Mouse (Mus musculus): ENCODE measurements around the gene Lama5. TPM values are rescaled to one million over a fixed set of nuclear protein-coding genes. Genes with fewer than 3 reads are reported as not detected.

Lama5 gene
- polyA plus RNA-seq, 1 experiment from 2014 or later, result 1.9 TPM

GRCm38 (mm10) chr2:180146091-180146490 lies 79.6 kb downstream of the Lama5 start:
- no peaks in the 10 kb centered on the region for H3K27me3 ChIP-seq
- WGBS, result 76% methylated on average over 2 of the region's 2 CpGs
- no peak overlapping the region for H3K4me3 ChIP-seq
- H3K4me2 ChIP-seq, result no peak overlapping the region
- H3K4me1 ChIP-seq (replicated peaks), result no peaks in the 10 kb centered on the region
- peaks cover 80% of the 10 kb centered on the region for H3K36me3 ChIP-seq
- no peak overlapping the region for H3K9ac ChIP-seq
- no peak for ATAC-seq (ENCODE audit: low FRiP score)
- no peaks in the 10 kb centered on the region for H3K9me3 ChIP-seq
- no peak overlapping the region for H3K27ac ChIP-seq

- H3K4me1 ChIP-seq (replicated peaks), result no peaks in the 10 kb centered on the region
Observed at GRCm38 (mm10) chr2:180135414-180135813, 90.2 kb downstream of the Lama5 start.

GRCm38 (mm10) chr2:180133911-180134310 lies 91.7 kb downstream of the Lama5 start:
- WGBS, result 95% methylated on average over 3 of the region's 3 CpGs
- Histone ChIP-seq H3K9ac (no peak overlapping the region), H3K27me3 (no peaks in the 10 kb centered on the region), H3K4me1 (replicated peaks) (no peaks in the 10 kb centered on the region), H3K4me3 (no peak overlapping the region), H3K27ac (no peak overlapping the region), H3K36me3 (peaks cover 16% of the 10 kb centered on the region), H3K9me3 (no peaks in the 10 kb centered on the region), H3K4me2 (no peak overlapping the region)
- no peak for ATAC-seq (ENCODE audit: low FRiP score)

More at GRCm38 (mm10) chr2:180135414-180135813, 90.2 kb downstream of the Lama5 start:
- Histone ChIP-seq H3K36me3 (peaks cover 31% of the 10 kb centered on the region), H3K9ac (no peak overlapping the region), H3K27ac (no peak overlapping the region), H3K4me2 (no peak overlapping the region), H3K27me3 (no peaks in the 10 kb centered on the region), H3K9me3 (no peaks in the 10 kb centered on the region), H3K4me3 (no peak overlapping the region)
- 90% methylated on average over 5 of the region's 5 CpGs for WGBS
- ATAC-seq (ENCODE audit: low FRiP score), result no peak

GRCm38 (mm10) chr2:180133231-180133630 lies 92.4 kb downstream of the Lama5 start:
- H3K27me3 ChIP-seq, result no peaks in the 10 kb centered on the region
- H3K9me3 ChIP-seq, result no peaks in the 10 kb centered on the region
- no peak overlapping the region for H3K9ac ChIP-seq
- WGBS, result 97% methylated on average over 4 of the region's 4 CpGs
- H3K36me3 ChIP-seq, result peaks cover 9% of the 10 kb centered on the region
- ATAC-seq (ENCODE audit: low FRiP score), result no peak
- H3K4me3 ChIP-seq, result no peak overlapping the region
- H3K27ac ChIP-seq, result no peak overlapping the region
- no peak overlapping the region for H3K4me2 ChIP-seq
- no peaks in the 10 kb centered on the region for H3K4me1 ChIP-seq (replicated peaks)

GRCm38 (mm10) chr2:180127675-180128074 lies 98.0 kb downstream of the Lama5 start:
- no peak for ATAC-seq (ENCODE audit: low FRiP score)
- H3K9ac ChIP-seq, result no peak overlapping the region
- H3K27ac ChIP-seq, result 0 out of 2 replicates have a peak overlapping the region, but pooled peaks have one; percentile 13

More at GRCm38 (mm10) chr2:180127675-180128074, 98.0 kb downstream of the Lama5 start:
- WGBS, result 67% methylated on average over 1 of the region's 1 CpGs
- H3K36me3 ChIP-seq, result peaks cover 13% of the 10 kb centered on the region
- peaks cover 30% of the 10 kb centered on the region for H3K4me1 ChIP-seq (replicated peaks)
- no peak overlapping the region for H3K4me2 ChIP-seq
- H3K4me3 ChIP-seq, result no peak overlapping the region
- no peaks in the 10 kb centered on the region for H3K9me3 ChIP-seq
- H3K27me3 ChIP-seq, result no peaks in the 10 kb centered on the region

Small RNA genes within 50 kb of the gene (microRNA-seq; reads per million reads assigned to microRNA genes)
- gene Mir3091 (0.70 reads per million), gene Mir7005 (not detected)

Other genes with a start within 250 kb of the Lama5 start
- gene Taf4, start 249.2 kb downstream of the Lama5 start, polyA plus RNA-seq (2015; fragmentation: Nextera tagmentation; extraction: Ambion mirVana), result 3.9 and 4.5 TPM in 2 replicates
- gene Lsm14b, start 200.9 kb downstream of the Lama5 start, polyA plus RNA-seq (2015; fragmentation: Nextera tagmentation; extraction: Ambion mirVana), result 22.5 and 23.4 TPM in 2 replicates
- 665 and 670 TPM in 2 replicates for gene Psma7, start 183.4 kb downstream of the Lama5 start, polyA plus RNA-seq (2015; fragmentation: Nextera tagmentation; extraction: Ambion mirVana)
- gene Ss18l1, start 183.3 kb downstream of the Lama5 start, polyA plus RNA-seq (2015; fragmentation: Nextera tagmentation; extraction: Ambion mirVana), result 52.7 TPM in 2 replicates
- 31.9 and 35.0 TPM in 2 replicates for gene Mtg2, start 155.3 kb downstream of the Lama5 start, polyA plus RNA-seq (2015; fragmentation: Nextera tagmentation; extraction: Ambion mirVana)
- gene Hrh3, start 121.4 kb downstream of the Lama5 start, polyA plus RNA-seq (2015; fragmentation: Nextera tagmentation; extraction: Ambion mirVana), result 3.1 TPM in 2 replicates
- gene Osbpl2, start 106.6 kb downstream of the Lama5 start, polyA plus RNA-seq (2015; fragmentation: Nextera tagmentation; extraction: Ambion mirVana), result 58.2 and 60.8 TPM in 2 replicates
- 208 and 213 TPM in 2 replicates for gene Adrm1, start 54.4 kb downstream of the Lama5 start, polyA plus RNA-seq (2015; fragmentation: Nextera tagmentation; extraction: Ambion mirVana)
- gene Rps21, start 31.5 kb upstream of the Lama5 start, polyA plus RNA-seq (2015; fragmentation: Nextera tagmentation; extraction: Ambion mirVana), result 444 and 445 TPM in 2 replicates
- 19.8 and 20.8 TPM in 2 replicates for gene Cables2, start 47.6 kb upstream of the Lama5 start, polyA plus RNA-seq (2015; fragmentation: Nextera tagmentation; extraction: Ambion mirVana)
- gene Rbbp8nl, start 64.0 kb upstream of the Lama5 start, polyA plus RNA-seq (2015; fragmentation: Nextera tagmentation; extraction: Ambion mirVana), result not detected in 2 replicates
- gene Gata5, start 108.8 kb upstream of the Lama5 start, polyA plus RNA-seq (2015; fragmentation: Nextera tagmentation; extraction: Ambion mirVana), result 0.05 TPM in 1 of 2 replicates, not detected in the other
- 1.9 and 2.2 TPM in 2 replicates for gene Slco4a1, start 230.4 kb upstream of the Lama5 start, polyA plus RNA-seq (2015; fragmentation: Nextera tagmentation; extraction: Ambion mirVana)

All from hindbrain, embryonic 13.5 days (tissue).